Comparison of ENCODE assay signal across 32 mouse cellular contexts in genomic region chr9:34353744-34354143, GRCm38 (mm10).
DNase-seq lines count a peak whose midpoint lies in the region; ATAC-seq lines count a peak whose summit lies in the region.
"Had no signal": no experiment of that assay in that cellular context is flagged by ENCODE, and none has a peak within 500 bp of the region (broad histone marks: within the 10 kb centered on the region; RNA-seq: fewer than 3 reads in every experiment).

No protein-coding gene starts in this region.

- intact Hi-C loops in heart, postnatal 36 days (cut with DNase I), result no loop called here

- peak; percentile 70; the same call in 1 of the 2 replicates for ATAC-seq in forebrain, embryonic 13.5 days
- peak; percentile 68 for ATAC-seq in forebrain, embryonic 14.5 days
- peak; percentile 65; the same call in 1 of the 2 replicates for ATAC-seq in neural tube, embryonic 14.5 days (ENCODE audit: low read depth)
- ATAC-seq: hindbrain, postnatal 0 days; intestine, embryonic 15.5 days; Patski had no signal

- no peak overlapping the region for H3K9ac ChIP-seq in forebrain, embryonic 13.5 days
- no peak overlapping the region for H3K9ac ChIP-seq in forebrain, embryonic 14.5 days (ENCODE audit: low read length)
- no peak overlapping the region for H3K9ac ChIP-seq in neural tube, embryonic 14.5 days (replicated peaks; ENCODE audit: low read depth, low read length)
- H3K9ac ChIP-seq: embryonic facial prominence, embryonic 15.5 days; heart, embryonic 15.5 days; hindbrain, embryonic 12.5 days; intestine, embryonic 15.5 days; limb, embryonic 15.5 days; liver, embryonic 14.5 days; neural tube, embryonic 12.5 days; stomach, embryonic 15.5 days had no signal

- H3K4me1 ChIP-seq in forebrain, embryonic 13.5 days, result peaks cover 11% of the 10 kb centered on the region
- H3K4me1 ChIP-seq in forebrain, embryonic 10.5 days, result peaks cover 8% of the 10 kb centered on the region; the same call in 1 of the 2 replicates
- peaks cover 3% of the 10 kb centered on the region; the same call in 1 of the 2 replicates for H3K4me1 ChIP-seq in forebrain, embryonic 14.5 days (ENCODE audit: control insufficient read depth, insufficient read depth, low read length)
- H3K4me1 ChIP-seq in neural tube, embryonic 14.5 days (ENCODE audit: control insufficient read depth, insufficient read depth, low read length), result no peaks in the 10 kb centered on the region
- H3K4me1 ChIP-seq: embryonic facial prominence, embryonic 15.5 days; hindbrain, embryonic 12.5 days; intestine, embryonic 15.5 days; limb, embryonic 10.5 days; limb, embryonic 15.5 days; neural tube, embryonic 12.5 days; stomach, embryonic 15.5 days had no signal

- DNase-seq in forebrain, embryonic 10.5 days (ENCODE audit: extremely low spot score, low spot score), result no peak
- peak; percentile 17 for DNase-seq in heart, postnatal 4 days
- DNase-seq in heart, postnatal 36 days, result no peak
- peak; percentile 66 for DNase-seq in forebrain, embryonic 14.5 days (ENCODE audit: low spot score)
- no peak for DNase-seq in liver
- DNase-seq: adrenal gland, postnatal 14 days; cerebellum, adult 11-12 months; cerebellum, adult 9-11 months; gastrocnemius, postnatal 25 days; heart, adult 11 months; kidney, adult 2 months; kidney, postnatal 36 days; layer of hippocampus, postnatal 36 days; lung, adult 2 months; lung, postnatal 14 days; midbrain, embryonic 14.5 days; retina, postnatal 1 day; right cerebral cortex, postnatal 14 days had no signal

- no peak overlapping the region for H3K4me2 ChIP-seq in forebrain, embryonic 13.5 days
- H3K4me2 ChIP-seq in forebrain, embryonic 14.5 days (ENCODE audit: low read length), result no peak overlapping the region
- H3K4me2 ChIP-seq in neural tube, embryonic 14.5 days (ENCODE audit: low read depth, low read length), result no peak overlapping the region
- H3K4me2 ChIP-seq: embryonic facial prominence, embryonic 15.5 days; heart, embryonic 15.5 days; hindbrain, embryonic 12.5 days; intestine, embryonic 15.5 days; limb, embryonic 15.5 days; neural tube, embryonic 12.5 days; stomach, embryonic 15.5 days had no signal

- H3K4me3 ChIP-seq in forebrain, embryonic 13.5 days, result no peak overlapping the region
- H3K4me3 ChIP-seq in forebrain, embryonic 10.5 days, result no peak overlapping the region
- H3K4me3 ChIP-seq in forebrain, embryonic 14.5 days (ENCODE audit: low read depth, low read length), result no peak overlapping the region
- no peak overlapping the region for H3K4me3 ChIP-seq in neural tube, embryonic 14.5 days (ENCODE audit: low read depth, low read length)
- H3K4me3 ChIP-seq: embryonic facial prominence, embryonic 15.5 days; heart, embryonic 15.5 days; hindbrain, embryonic 12.5 days; intestine, embryonic 15.5 days; layer of hippocampus, adult 2 months; limb, embryonic 10.5 days; limb, embryonic 15.5 days; neural tube, embryonic 12.5 days; stomach, embryonic 15.5 days had no signal

- no peaks in the 10 kb centered on the region for H3K36me3 ChIP-seq in forebrain, embryonic 13.5 days (ENCODE audit: poor library complexity, severe bottlenecking)
- H3K36me3 ChIP-seq in forebrain, embryonic 10.5 days (replicated peaks), result no peaks in the 10 kb centered on the region
- H3K36me3 ChIP-seq in forebrain, embryonic 14.5 days (ENCODE audit: control insufficient read depth, insufficient read depth, low read length), result no peaks in the 10 kb centered on the region
- H3K36me3 ChIP-seq in neural tube, embryonic 14.5 days (ENCODE audit: control insufficient read depth, insufficient read depth, low read length), result no peaks in the 10 kb centered on the region
- H3K36me3 ChIP-seq: embryonic facial prominence, embryonic 15.5 days; heart, embryonic 15.5 days; hindbrain, embryonic 12.5 days; intestine, embryonic 15.5 days; limb, embryonic 10.5 days; limb, embryonic 15.5 days; neural tube, embryonic 12.5 days; stomach, embryonic 15.5 days had no signal

- 37% methylated on average over 9 of the region's 9 CpGs for WGBS in forebrain, embryonic 13.5 days
- 82% methylated on average over 9 of the region's 9 CpGs for WGBS in forebrain, embryonic 10.5 days
- WGBS in forebrain, embryonic 14.5 days, result 15% methylated on average over 9 of the region's 9 CpGs
- 57% methylated on average over 9 of the region's 9 CpGs for WGBS in neural tube, embryonic 14.5 days

- no peak overlapping the region for H3K27ac ChIP-seq in forebrain, embryonic 13.5 days
- no peak overlapping the region for H3K27ac ChIP-seq in forebrain, embryonic 10.5 days
- H3K27ac ChIP-seq in forebrain, embryonic 14.5 days (ENCODE audit: low read depth, low read length), result no peak overlapping the region
- H3K27ac ChIP-seq in neural tube, embryonic 14.5 days (ENCODE audit: low read depth, low read length), result no peak overlapping the region
- H3K27ac ChIP-seq: embryonic facial prominence, embryonic 15.5 days; heart, embryonic 15.5 days; hindbrain, embryonic 12.5 days; hindbrain, postnatal 0 days; intestine, embryonic 15.5 days; layer of hippocampus, adult 2 months; limb, embryonic 10.5 days; limb, embryonic 15.5 days; liver, embryonic 14.5 days; neural tube, embryonic 12.5 days; stomach, embryonic 15.5 days had no signal

- H3K27me3 ChIP-seq in forebrain, embryonic 13.5 days, result no peaks in the 10 kb centered on the region
- H3K27me3 ChIP-seq in forebrain, embryonic 10.5 days (ENCODE audit: poor library complexity, severe bottlenecking), result no peaks in the 10 kb centered on the region
- no peaks in the 10 kb centered on the region for H3K27me3 ChIP-seq in forebrain, embryonic 14.5 days (replicated peaks; ENCODE audit: control insufficient read depth, insufficient read depth, low read length)
- no peaks in the 10 kb centered on the region for H3K27me3 ChIP-seq in neural tube, embryonic 14.5 days (ENCODE audit: control insufficient read depth, insufficient read depth, low read length)
- H3K27me3 ChIP-seq: hindbrain, embryonic 12.5 days; intestine, embryonic 15.5 days; limb, embryonic 15.5 days; neural tube, embryonic 12.5 days; Patski; stomach, embryonic 15.5 days had no signal

- H3K9me3 ChIP-seq in forebrain, embryonic 13.5 days (replicated peaks), result no peaks in the 10 kb centered on the region
- no peaks in the 10 kb centered on the region for H3K9me3 ChIP-seq in forebrain, embryonic 10.5 days
- no peaks in the 10 kb centered on the region for H3K9me3 ChIP-seq in forebrain, embryonic 14.5 days (replicated peaks; ENCODE audit: control insufficient read depth, low read length)
- no peaks in the 10 kb centered on the region for H3K9me3 ChIP-seq in neural tube, embryonic 14.5 days (ENCODE audit: control insufficient read depth, low read length)
- H3K9me3 ChIP-seq: embryonic facial prominence, embryonic 15.5 days; heart, embryonic 15.5 days; hindbrain, embryonic 12.5 days; intestine, embryonic 15.5 days; limb, embryonic 10.5 days; limb, embryonic 15.5 days; neural tube, embryonic 12.5 days; stomach, embryonic 15.5 days had no signal

Comparison
In these comparisons a context has a peak if more than half of its experiments do, and no peak if none do; other contexts are left out.
1. DNase-seq: peak in heart, postnatal 4 days (single experiment) and forebrain, embryonic 14.5 days (single experiment); none in forebrain, embryonic 10.5 days (single experiment), heart, postnatal 36 days (0 of 2) and liver (single experiment).
2. Peak in every context shown above with its lines, with median percentiles within 50 percentile points of each other: ATAC-seq.